Mouse (Mus musculus) thymus, adult 2 months (tissue): ENCODE data around the gene Clic5. TPM values are rescaled to one million over a fixed set of nuclear protein-coding genes. Genes with fewer than 3 reads are reported as not detected.
A peak's percentile ranks its signal among the peaks of the same experiment; 100 is the strongest.

ENCODE experiments used
- DNase-seq: peaks from one replicate; pipeline ENCODE4 v3.0.0; 2021
- H3K27ac ChIP-seq: fragments of 200-500 bp; 2 replicates; pipeline ENCODE4 v1.5.1; 2012; ENCODE audit warnings: low read length, control low read depth; ENCODE audit not compliant: control insufficient read depth, insufficient read depth
- H3K27me3 ChIP-seq: fragments of 200-500 bp; 2 replicates; pipeline ENCODE4 v1.6.1; 2012; ENCODE audit warnings: mild to moderate bottlenecking, low read length, moderate library complexity, mixed read lengths; ENCODE audit not compliant: control insufficient read depth, insufficient read depth
- H3K36me3 ChIP-seq: fragments of 200-500 bp; 2 replicates; pipeline ENCODE4 v1.6.1; 2012; ENCODE audit warnings: mild to moderate bottlenecking, low read length, moderate library complexity; ENCODE audit not compliant: control insufficient read depth, insufficient read depth
- H3K4me1 ChIP-seq: fragments of 200-500 bp; replicated peaks from 2 replicates; pipeline ENCODE4 v1.6.1; 2012; ENCODE audit warnings: low read length; ENCODE audit not compliant: control insufficient read depth, insufficient read depth
- H3K4me3 ChIP-seq: fragments of 200-500 bp; 2 replicates; pipeline ENCODE4 v1.5.1; 2012; ENCODE audit warnings: mild to moderate bottlenecking, low read length, control low read depth, moderate library complexity; ENCODE audit not compliant: control insufficient read depth, insufficient read depth
- CTCF ChIP-seq: fragments of 200-500 bp; IDR thresholded peaks from 2 replicates; pipeline ENCODE4 v1.5.1; 2012; ENCODE audit warnings: mild to moderate bottlenecking, control low read depth, low read length, moderate library complexity, borderline replicate concordance; ENCODE audit not compliant: control insufficient read depth, poor library complexity, insufficient read depth; ENCODE audit errors: extremely low read depth
- POLR2A ChIP-seq: fragments of 200-500 bp; IDR thresholded peaks from 2 replicates; pipeline ENCODE4 v1.6.1; 2012; ENCODE audit warnings: mild to moderate bottlenecking, low read length, control low read depth, moderate library complexity; ENCODE audit not compliant: control insufficient read depth, poor library complexity, insufficient read depth; ENCODE audit errors: extremely low read depth
- WGBS: fragments of 180-500 bp; shearing (Covaris S2); methylation state at CpG from one replicate; pipeline ENCODE4 v1.1.7; 2018; 5-methylcytosine and 5-hydroxymethylcytosine counted together
- polyA plus RNA-seq: library from polyadenylated mRNA; depleted of rRNA; stranded (reverse); fragments of >200 nt; gene quantifications from 2 replicates; pipeline ENCODE4 v1.2.3, GENCODE M21; 2012

Gene Clic5
- polyA plus RNA-seq, 1 experiment = 7.7 TPM

- Histone ChIP-seq H3K27me3 (no peaks in the 10 kb centered on the region), H3K4me3 (no peak overlapping the region), H3K4me1 (0 out of 2 replicates have a peak, but pooled peaks cover 3% of the 10 kb centered on the region), H3K36me3 (no peaks in the 10 kb centered on the region), H3K27ac (no peak overlapping the region)
- 93% methylated on average over 8 of the region's 8 CpGs for WGBS
- no peak for TF ChIP-seq CTCF
- no peak for TF ChIP-seq POLR2A
- no peak for DNase-seq
These were observed 66.3 kb downstream of the Clic5 start for GRCm38 (mm10) chr17:44254698-44255097.

- DNase-seq = peak; percentile 77
- Histone ChIP-seq H3K4me1 (0 out of 2 replicates have a peak, but pooled peaks cover 3% of the 10 kb centered on the region), H3K27ac (no peak overlapping the region), H3K4me3 (no peak overlapping the region), H3K27me3 (no peaks in the 10 kb centered on the region), H3K36me3 (no peaks in the 10 kb centered on the region)
- WGBS = 6% methylated on average over 6 of the region's 6 CpGs
- TF ChIP-seq CTCF = peak; percentile 83; the same call in 1 of the 2 replicates
- TF ChIP-seq POLR2A = no peak
These were observed 68.2 kb downstream of the Clic5 start for GRCm38 (mm10) chr17:44256583-44256982.

GRCm38 (mm10) chr17:44259245-44259644, 70.9 kb downstream of the Clic5 start:
- TF ChIP-seq CTCF (no peak), POLR2A (no peak)
- 82% methylated on average over 6 of the region's 6 CpGs for WGBS
- Histone ChIP-seq H3K4me1 (0 out of 2 replicates have a peak, but pooled peaks cover 3% of the 10 kb centered on the region), H3K27me3 (no peaks in the 10 kb centered on the region), H3K4me3 (no peak overlapping the region), H3K36me3 (no peaks in the 10 kb centered on the region), H3K27ac (no peak overlapping the region)
- no peak for DNase-seq

- TF ChIP-seq POLR2A (no peak), CTCF (no peak)
These were observed 73.3 kb downstream of the Clic5 start for GRCm38 (mm10) chr17:44261594-44262202.

GRCm38 (mm10) chr17:44270043-44270442, 81.7 kb downstream of the Clic5 start:
- no peak overlapping the region for H3K27ac ChIP-seq
- H3K27me3 ChIP-seq = no peaks in the 10 kb centered on the region
- TF ChIP-seq POLR2A (no peak), CTCF (no peak)
- H3K4me3 ChIP-seq = no peak overlapping the region
- H3K4me1 ChIP-seq = no peaks in the 10 kb centered on the region
- 88% methylated on average over 7 of the region's 7 CpGs for WGBS
- no peaks in the 10 kb centered on the region for H3K36me3 ChIP-seq
- no peak for DNase-seq

More at GRCm38 (mm10) chr17:44261594-44262202, 73.3 kb downstream of the Clic5 start:
- Histone ChIP-seq H3K27me3 (no peaks in the 10 kb centered on the region), H3K27ac (no peak overlapping the region), H3K36me3 (no peaks in the 10 kb centered on the region), H3K4me3 (no peak overlapping the region), H3K4me1 (no peaks in the 10 kb centered on the region)
- DNase-seq = peak; percentile 13
- 21% methylated on average over 11 of the region's 15 CpGs for WGBS

- DNase-seq = no peak
- no peaks in the 10 kb centered on the region for H3K4me1 ChIP-seq
- H3K36me3 ChIP-seq = no peaks in the 10 kb centered on the region
- no peaks in the 10 kb centered on the region for H3K27me3 ChIP-seq
- no peak for TF ChIP-seq CTCF
- no peak for TF ChIP-seq POLR2A
- H3K27ac ChIP-seq = no peak overlapping the region
- H3K4me3 ChIP-seq = no peak overlapping the region
- WGBS = 93% methylated on average over 3 of the region's 3 CpGs
These were observed 83.0 kb downstream of the Clic5 start for GRCm38 (mm10) chr17:44271426-44271825.
